Mouse (Mus musculus) spleen, adult 2 months (tissue): Measurements from ENCODE around the gene Atxn7l3.

Experiments used
- CTCF ChIP-seq: fragments of 200-500 bp; IDR thresholded peaks from 2 replicates; pipeline ENCODE4 v1.5.1; 2011; ENCODE audit warnings: mild to moderate bottlenecking, inconsistent platforms; ENCODE audit not compliant: insufficient read depth, insufficient read length, insufficient replicate concordance; ENCODE audit errors: extremely low read depth
- POLR2A ChIP-seq: fragments of 200-500 bp; IDR thresholded peaks from 2 replicates; pipeline ENCODE4 v1.6.1; 2011; ENCODE audit warnings: low read depth, low read length, inconsistent platforms

DNA sequence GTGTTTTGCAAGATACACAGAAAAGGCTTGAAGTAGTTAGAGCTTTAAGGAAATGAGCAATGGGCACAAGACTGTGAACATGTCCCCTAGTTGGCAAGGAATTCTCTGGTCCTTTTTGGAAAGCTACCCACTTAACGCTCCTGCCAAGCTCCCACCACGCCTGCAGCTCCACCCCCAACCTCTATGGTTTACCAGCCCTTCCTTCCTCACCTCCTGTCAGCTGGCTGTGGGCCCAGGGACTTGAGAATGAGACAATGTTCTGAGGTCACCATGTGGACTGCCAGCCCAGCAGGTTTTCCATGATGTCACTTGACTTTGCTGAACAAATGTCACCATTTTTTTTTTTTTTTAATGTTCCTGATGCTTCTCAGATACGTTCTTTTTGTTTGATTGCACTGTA is 42.1 kb upstream of the Atxn7l3 start:
- TF ChIP-seq CTCF: no peak
- TF ChIP-seq POLR2A: no peak
